Mouse (Mus musculus): Measurements from ENCODE around the gene Gm765.

Gene Gm765

DNA sequence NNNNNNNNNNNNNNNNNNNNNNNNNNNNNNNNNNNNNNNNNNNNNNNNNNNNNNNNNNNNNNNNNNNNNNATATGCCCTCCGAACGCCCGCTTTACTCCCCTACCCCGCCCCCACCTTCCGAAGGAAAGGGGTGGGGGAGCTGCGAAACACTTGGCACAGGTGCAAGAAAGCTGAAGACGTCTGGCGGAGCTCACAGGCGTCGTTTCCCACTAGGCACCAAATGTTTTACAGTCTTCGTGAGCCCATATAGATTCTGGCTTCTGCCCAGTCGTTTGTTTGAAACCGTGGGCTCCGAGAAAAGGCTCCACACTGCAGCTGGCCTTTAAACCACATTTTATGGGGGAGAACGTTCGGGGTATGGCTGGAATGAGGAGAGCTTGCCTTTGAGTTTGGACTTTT, 120.6 kb downstream of the Gm765 start:
- DNase-seq (ENCODE audit: low spot score), result no peak

DNA sequence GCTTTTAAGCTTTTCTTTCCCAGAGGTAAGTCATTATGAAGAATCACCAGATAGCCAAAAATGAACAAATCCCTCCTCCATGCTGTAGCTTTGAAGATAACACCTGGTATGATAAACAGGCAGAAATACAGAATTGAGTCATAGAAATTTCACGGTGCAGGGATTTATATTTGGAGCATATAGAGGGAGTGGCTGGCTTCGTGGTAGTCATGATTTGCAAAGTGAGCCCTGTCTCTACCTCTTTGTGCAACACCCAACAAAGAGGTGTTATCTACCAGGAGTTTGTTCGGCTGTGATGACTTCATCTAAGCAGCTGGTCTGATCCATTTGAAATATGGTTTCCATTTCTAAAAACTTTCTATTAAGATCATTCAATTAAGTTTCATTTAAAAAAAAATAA, 130.3 kb downstream of the Gm765 start:
- DNase-seq (ENCODE audit: low spot score), result no peak

DNA sequence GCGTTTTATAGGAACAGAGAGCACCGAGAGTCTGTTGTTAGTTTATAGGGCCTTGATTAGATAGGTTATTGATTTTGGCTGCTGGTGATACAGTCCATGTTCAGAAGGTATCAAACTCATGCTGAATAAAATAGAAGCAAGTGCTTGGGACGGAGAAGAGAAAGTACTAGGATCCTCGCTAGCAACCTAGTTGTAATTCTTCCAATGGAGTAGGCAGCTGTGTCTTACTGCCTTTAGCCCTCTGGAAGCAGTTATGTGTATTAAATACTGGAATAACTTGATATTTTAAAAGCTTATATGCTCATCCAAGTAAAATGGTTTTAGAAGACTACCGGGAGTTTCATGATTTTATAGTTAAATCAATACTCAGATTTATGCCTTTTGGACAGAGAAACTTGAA, 132.3 kb downstream of the Gm765 start:
- no peak for DNase-seq (ENCODE audit: low spot score)

DNA sequence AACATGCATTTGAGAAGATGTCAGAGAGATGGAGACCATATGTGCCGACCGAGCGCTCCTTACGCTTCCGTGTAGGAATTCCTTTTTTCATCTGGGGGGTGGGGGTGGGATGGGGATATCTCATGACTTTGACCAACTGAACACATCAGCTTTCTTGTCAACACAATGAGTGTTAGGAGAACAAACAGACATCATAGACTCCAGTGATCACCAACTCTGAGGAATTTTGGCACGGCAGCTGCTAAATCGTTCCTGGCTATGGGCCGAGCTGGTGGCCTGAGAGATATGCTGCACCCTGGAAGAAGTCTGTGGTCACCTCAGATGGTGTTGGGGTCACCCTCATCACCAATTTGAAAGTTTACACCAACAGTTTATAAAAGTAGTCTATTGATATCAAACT, 134.5 kb downstream of the Gm765 start:
- DNase-seq (ENCODE audit: low spot score), result no peak

DNA sequence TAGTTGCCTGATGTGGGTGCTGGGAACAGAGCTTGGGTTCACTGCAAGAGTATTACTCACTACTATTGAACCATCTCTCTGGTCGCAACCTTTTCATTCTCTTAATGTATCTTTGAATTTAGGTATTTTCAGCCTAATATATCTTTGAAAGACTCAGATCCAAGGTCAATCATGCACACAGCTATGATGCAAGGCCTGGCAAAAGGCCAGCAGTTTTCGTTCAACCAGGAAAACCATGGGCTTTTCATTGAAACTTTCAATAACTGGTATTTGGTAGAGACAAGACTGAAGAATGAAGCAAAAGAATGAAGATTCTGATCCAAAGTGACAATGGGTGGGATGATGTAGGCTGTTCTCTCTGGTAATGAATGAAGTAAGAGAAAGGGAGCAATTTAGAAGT, 143.8 kb downstream of the Gm765 start:
- DNase-seq (ENCODE audit: low spot score), result no peak

DNA sequence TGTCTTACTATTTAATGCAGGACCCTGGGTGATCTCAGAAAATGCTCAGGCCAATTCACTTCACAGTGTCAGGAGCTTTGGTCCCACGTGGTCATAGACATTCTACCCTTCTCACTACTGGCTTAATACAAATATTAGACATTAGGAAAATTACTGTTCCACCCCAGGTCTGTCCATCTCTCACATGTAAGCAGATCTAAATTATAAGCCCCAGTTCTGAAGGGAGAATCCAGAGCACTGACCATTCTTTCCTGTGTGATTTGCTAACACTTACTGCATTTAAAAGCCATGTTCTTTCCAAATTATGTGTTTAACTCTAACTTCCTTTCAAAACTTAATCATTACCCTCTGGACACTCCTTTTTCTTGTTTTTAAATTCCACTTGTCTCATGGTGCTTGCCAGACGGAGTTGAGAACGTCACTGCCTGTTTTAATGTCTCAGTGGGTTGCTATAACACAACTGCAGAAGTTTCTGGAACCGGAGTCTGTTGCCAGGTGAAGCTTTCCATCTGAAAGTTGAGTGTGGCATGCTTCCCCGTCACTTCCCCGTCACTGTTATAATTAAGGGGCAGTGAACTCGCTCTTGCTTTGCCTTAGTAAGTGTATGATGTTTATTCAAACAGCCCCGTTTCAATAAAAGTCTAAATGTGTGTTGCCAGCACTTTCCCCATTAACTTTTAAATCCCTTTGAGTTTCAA, 151.7 kb downstream of the Gm765 start:
- no peak for DNase-seq (ENCODE audit: low spot score)
